Mouse (Mus musculus) kidney, postnatal 0 days (tissue): ENCODE measurements around the gene Pcx. TPM values are rescaled to one million over a fixed set of nuclear protein-coding genes. Genes with fewer than 3 reads are reported as not detected.

Source experiments
- ATAC-seq: fragments of 200-750 bp; cut with Nextera tagmentation; replicated peaks from 2 replicates; pipeline ENCODE4 v1.8.0; 2017; ENCODE audit warnings: low read depth, moderate number of reproducible peaks, moderate TSS enrichment, moderate library complexity; ENCODE audit not compliant: low FRiP score
- DNase-seq: peaks from one replicate; pipeline ENCODE4 v3.0.0-alpha.2; 2016; ENCODE audit warnings: low spot score
- H3K27ac ChIP-seq: fragments of 300-500 bp; sonication (generic); 2 replicates; pipeline ENCODE4 v1.5.1; 2014; ENCODE audit warnings: mild to moderate bottlenecking
- H3K27me3 ChIP-seq: fragments of 300-500 bp; sonication (generic); 2 replicates; pipeline ENCODE4 v1.6.1; 2014; ENCODE audit warnings: low read length, mixed read lengths; ENCODE audit not compliant: insufficient read depth
- H3K36me3 ChIP-seq: fragments of 300-500 bp; sonication (generic); 2 replicates; pipeline ENCODE4 v1.6.1; 2014; ENCODE audit warnings: low read length, mixed read lengths; ENCODE audit not compliant: insufficient read depth
- H3K4me1 ChIP-seq: fragments of 300-500 bp; sonication (generic); replicated peaks from 2 replicates; pipeline ENCODE4 v1.6.1; 2014; ENCODE audit warnings: antibody characterized with exemption, low read length, mixed read lengths; ENCODE audit not compliant: insufficient read depth
- H3K4me2 ChIP-seq: fragments of 300-500 bp; sonication (generic); 2 replicates; pipeline ENCODE4 v1.6.1; 2014; ENCODE audit warnings: mild to moderate bottlenecking, low read length, moderate library complexity, mixed read lengths
- H3K4me3 ChIP-seq: fragments of 300-500 bp; sonication (generic); replicated peaks from 2 replicates; pipeline ENCODE4 v1.5.1; 2014; ENCODE audit warnings: low read depth, low read length
- H3K9ac ChIP-seq: fragments of 300-500 bp; sonication (generic); 2 replicates; pipeline ENCODE4 v1.6.1; 2014; ENCODE audit warnings: low read depth, low read length
- H3K9me3 ChIP-seq: fragments of 300-500 bp; sonication (generic); replicated peaks from 2 replicates; pipeline ENCODE4 v1.6.1; 2016; ENCODE audit warnings: low read length, inconsistent platforms, mixed read lengths
- CTCF ChIP-seq: IDR thresholded peaks from 2 replicates; pipeline ENCODE4 v1.5.1; 2016; ENCODE audit warnings: antibody characterized with exemption, low read depth, mild to moderate bottlenecking, moderate library complexity
- WGBS: fragments of 180-500 bp; shearing (Covaris S2); extraction: QIAGEN DNeasy Blood & Tissue Kit; methylation state at CpG from one replicate; pipeline ENCODE4 v1.1.7; 2014; 5-methylcytosine and 5-hydroxymethylcytosine counted together
- polyA plus RNA-seq: library from polyadenylated mRNA; unstranded; fragments of >200 nt; fragmentation: Nextera tagmentation; extraction: Ambion mirVana; gene quantifications from 2 replicates; pipeline ENCODE4 v1.2.1, GENCODE M21; 2015

The Pcx gene
- polyA plus RNA-seq, 1 experiment from 2014 or later: 57.6 TPM

GRCm38 (mm10) chr19:4567665-4568064, 57.4 kb downstream of the Pcx start:
- no peaks in the 10 kb centered on the region for H3K9me3 ChIP-seq
- no peak overlapping the region for H3K9ac ChIP-seq
- H3K36me3 ChIP-seq: no peaks in the 10 kb centered on the region
- no peak for TF ChIP-seq CTCF
- ATAC-seq (no peak), DNase-seq (no peak)
- H3K27ac ChIP-seq: no peak overlapping the region
- no peaks in the 10 kb centered on the region for H3K27me3 ChIP-seq
- no peak overlapping the region for H3K4me3 ChIP-seq
- no peaks in the 10 kb centered on the region for H3K4me1 ChIP-seq
- no peak overlapping the region for H3K4me2 ChIP-seq
- 57% methylated on average over 2 of the region's 2 CpGs for WGBS

DNA sequence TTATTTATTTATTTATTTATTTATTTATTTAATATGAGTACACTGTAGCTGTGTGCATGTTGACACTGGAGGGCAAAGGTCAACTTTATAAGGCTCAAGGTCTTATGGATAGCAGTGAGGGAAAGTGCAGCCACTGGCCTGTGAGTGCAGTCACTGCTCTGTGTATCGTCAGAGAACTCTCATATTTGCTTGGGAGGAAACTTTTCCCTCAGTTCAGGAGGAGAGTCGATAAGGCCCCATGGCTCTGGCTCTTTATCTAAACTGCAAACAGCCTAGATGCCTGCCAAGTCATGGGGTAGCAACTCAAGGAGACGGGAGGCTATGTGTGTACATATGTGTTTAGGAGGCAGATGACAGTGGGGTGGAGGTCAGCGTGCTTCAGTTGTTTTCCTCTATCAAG, 58.6 kb downstream of the Pcx start:
- no peaks in the 10 kb centered on the region for H3K36me3 ChIP-seq
- ATAC-seq (peak; percentile 59; the same call in 1 of the 2 replicates), DNase-seq (no peak)
- H3K9ac ChIP-seq: no peak overlapping the region
- no peak overlapping the region for H3K4me3 ChIP-seq
- H3K9me3 ChIP-seq: no peaks in the 10 kb centered on the region
- no peak overlapping the region for H3K4me2 ChIP-seq
- WGBS: 60% methylated on average over 4 of the region's 4 CpGs
- H3K27me3 ChIP-seq: no peaks in the 10 kb centered on the region
- H3K4me1 ChIP-seq: no peaks in the 10 kb centered on the region
- TF ChIP-seq CTCF: no peak
- H3K27ac ChIP-seq: no peak overlapping the region

- H3K27ac ChIP-seq: no peak overlapping the region
- no peak for ATAC-seq
These were observed 59.3 kb downstream of the Pcx start for GRCm38 (mm10) chr19:4569356-4570236.

DNA sequence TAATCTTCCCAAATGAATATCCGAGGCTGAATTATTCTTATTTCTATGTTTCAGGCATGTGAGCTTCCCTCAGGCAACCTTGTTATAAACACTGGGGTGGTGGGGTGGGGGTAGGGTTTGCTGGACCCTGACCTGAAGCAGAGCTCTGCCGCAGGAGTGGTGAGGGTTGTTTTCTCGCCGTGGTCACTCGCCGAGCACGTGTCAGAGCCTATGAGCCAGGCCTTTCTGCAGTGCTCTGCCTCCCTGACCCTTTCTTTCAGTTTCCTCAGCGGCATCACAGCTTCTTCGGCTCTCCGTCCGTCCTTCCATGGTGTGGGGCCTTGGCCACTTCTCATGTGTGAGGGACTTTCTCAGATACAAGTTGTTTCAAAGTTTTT, 60.0 kb downstream of the Pcx start:
- H3K9ac ChIP-seq: no peak overlapping the region
- H3K27ac ChIP-seq: peak overlapping the region; percentile 60; the same call in 1 of the 2 replicates
- DNase-seq (no peak), ATAC-seq (no peak)
- H3K4me2 ChIP-seq: no peak overlapping the region
- no peak overlapping the region for H3K4me3 ChIP-seq
- H3K27me3 ChIP-seq: no peaks in the 10 kb centered on the region
- H3K36me3 ChIP-seq: no peaks in the 10 kb centered on the region
- H3K9me3 ChIP-seq: no peaks in the 10 kb centered on the region
- WGBS: 63% methylated on average over 11 of the region's 11 CpGs
- H3K4me1 ChIP-seq: no peaks in the 10 kb centered on the region
- no peak for TF ChIP-seq CTCF

More at GRCm38 (mm10) chr19:4569356-4570236, 59.3 kb downstream of the Pcx start:
- no peak overlapping the region for H3K4me3 ChIP-seq
- WGBS: 77% methylated on average over 17 of the region's 17 CpGs
- H3K9me3 ChIP-seq: no peaks in the 10 kb centered on the region
- no peak overlapping the region for H3K4me2 ChIP-seq
- no peak overlapping the region for H3K9ac ChIP-seq
- TF ChIP-seq CTCF: no peak
- DNase-seq: no peak
- no peaks in the 10 kb centered on the region for H3K36me3 ChIP-seq
- H3K4me1 ChIP-seq: no peaks in the 10 kb centered on the region
- H3K27me3 ChIP-seq: no peaks in the 10 kb centered on the region

- no peak overlapping the region for H3K27ac ChIP-seq
- no peaks in the 10 kb centered on the region for H3K4me1 ChIP-seq
- no peak for TF ChIP-seq CTCF
- DNase-seq (no peak), ATAC-seq (no peak)
- 71% methylated on average over 6 of the region's 6 CpGs for WGBS
- no peaks in the 10 kb centered on the region for H3K27me3 ChIP-seq
- H3K9me3 ChIP-seq: no peaks in the 10 kb centered on the region
- H3K9ac ChIP-seq: no peak overlapping the region
- no peak overlapping the region for H3K4me3 ChIP-seq
- H3K4me2 ChIP-seq: no peak overlapping the region
- no peaks in the 10 kb centered on the region for H3K36me3 ChIP-seq
These were observed 60.5 kb downstream of the Pcx start for GRCm38 (mm10) chr19:4570815-4571214.

- ATAC-seq (no peak), DNase-seq (no peak)
- no peaks in the 10 kb centered on the region for H3K36me3 ChIP-seq
- no peaks in the 10 kb centered on the region for H3K27me3 ChIP-seq
- H3K9me3 ChIP-seq: no peaks in the 10 kb centered on the region
- no peak overlapping the region for H3K4me3 ChIP-seq
- no peak overlapping the region for H3K9ac ChIP-seq
- H3K4me2 ChIP-seq: no peak overlapping the region
- TF ChIP-seq CTCF: no peak
- no peak overlapping the region for H3K27ac ChIP-seq
- WGBS: 82% methylated on average over 1 of the region's 1 CpGs
- H3K4me1 ChIP-seq: no peaks in the 10 kb centered on the region
These were observed 61.4 kb downstream of the Pcx start for GRCm38 (mm10) chr19:4571658-4572057.
